Mouse (Mus musculus): ENCODE data around the gene Mid2. TPM values are rescaled to one million over a fixed set of nuclear protein-coding genes. Genes with fewer than 3 reads are reported as not detected.
A peak's percentile ranks its signal among the peaks of the same experiment; 100 is the strongest.
"Not testable (repeated sequence)": the region's sequence is repeated elsewhere in the genome, so short reads cannot be mapped to it uniquely, and the experiment has no call there.

Mid2 gene
- 3.0 and 3.2 TPM in 2 replicates for polyA plus RNA-seq (2015; fragmentation: Nextera tagmentation; extraction: Ambion mirVana)

GRCm38 (mm10) chrX:140664479-140665241 is at the start of gene Mid2:
Gene Mid2, plus strand, starts transcription at chrX:140664599.
- Histone ChIP-seq H3K4me2 (replicated peaks) (peak within 1 kb of the TSS; percentile 77), H3K4me3 (peak within 1 kb of the TSS; percentile 56), H3K9me3 (no peaks in the 10 kb centered on the region), H3K27ac (no peak within 1 kb of the TSS), H3K27me3 (peaks cover 79% of the 10 kb centered on the region), H3K4me1 (no peaks in the 10 kb centered on the region), H3K36me3 (no peaks in the 10 kb centered on the region), H3K9ac (peak within 1 kb of the TSS; percentile 72)
- peak; percentile 71 for ATAC-seq (ENCODE audit: low FRiP score, low read depth)
- WGBS: 17% methylated on average over 55 of the region's 68 CpGs

- H3K27me3 ChIP-seq: peaks cover 21% of the 10 kb centered on the region
Measured at GRCm38 (mm10) chrX:140624875-140625594, 39.4 kb upstream of the Mid2 start.

GRCm38 (mm10) chrX:140638028-140638427 is 26.4 kb upstream of the Mid2 start:
- no peak overlapping the region for H3K4me3 ChIP-seq
- no peak overlapping the region for H3K27ac ChIP-seq
- H3K4me1 ChIP-seq: no peaks in the 10 kb centered on the region
- no peak for ATAC-seq (ENCODE audit: low FRiP score, low read depth)
- peaks cover 6% of the 10 kb centered on the region; the same call in 1 of the 2 replicates for H3K27me3 ChIP-seq
- H3K9me3 ChIP-seq: no peaks in the 10 kb centered on the region
- H3K36me3 ChIP-seq: no peaks in the 10 kb centered on the region
- H3K9ac ChIP-seq: no peak overlapping the region
- WGBS: 68% methylated on average over 5 of the region's 5 CpGs
- no peak overlapping the region for H3K4me2 ChIP-seq (replicated peaks)

More at GRCm38 (mm10) chrX:140624875-140625594, 39.4 kb upstream of the Mid2 start:
- no peak overlapping the region for H3K4me3 ChIP-seq
- no peak for ATAC-seq (ENCODE audit: low FRiP score, low read depth)
- no peaks in the 10 kb centered on the region for H3K36me3 ChIP-seq
- no peaks in the 10 kb centered on the region for H3K4me1 ChIP-seq
- WGBS: 54% methylated on average over 12 of the region's 12 CpGs
- no peaks in the 10 kb centered on the region for H3K9me3 ChIP-seq
- no peak overlapping the region for H3K4me2 ChIP-seq (replicated peaks)
- H3K9ac ChIP-seq: no peak overlapping the region
- H3K27ac ChIP-seq: no peak overlapping the region

- WGBS: 69% methylated on average over 2 of the region's 2 CpGs
Measured at GRCm38 (mm10) chrX:140639592-140639991, 24.8 kb upstream of the Mid2 start.

GRCm38 (mm10) chrX:140660731-140661130 is 3.7 kb upstream of the Mid2 start:
- Histone ChIP-seq H3K9me3 (no peaks in the 10 kb centered on the region), H3K4me1 (no peaks in the 10 kb centered on the region), H3K27me3 (peaks cover 60% of the 10 kb centered on the region), H3K9ac (no peak overlapping the region), H3K36me3 (no peaks in the 10 kb centered on the region), H3K4me3 (no peak overlapping the region), H3K4me2 (replicated peaks) (no peak overlapping the region), H3K27ac (no peak overlapping the region)
- no peak for ATAC-seq (ENCODE audit: low FRiP score, low read depth)
- 24% methylated on average over 1 of the region's 1 CpGs for WGBS

More at GRCm38 (mm10) chrX:140639592-140639991, 24.8 kb upstream of the Mid2 start:
- Histone ChIP-seq H3K4me3 (no peak overlapping the region), H3K9me3 (no peaks in the 10 kb centered on the region), H3K27me3 (peaks cover 11% of the 10 kb centered on the region; the same call in 1 of the 2 replicates), H3K36me3 (no peaks in the 10 kb centered on the region), H3K27ac (no peak overlapping the region), H3K4me2 (replicated peaks) (no peak overlapping the region), H3K9ac (no peak overlapping the region), H3K4me1 (no peaks in the 10 kb centered on the region)
- ATAC-seq (ENCODE audit: low FRiP score, low read depth): no peak

- WGBS: 78% methylated on average over 2 of the region's 2 CpGs
- no peak overlapping the region for H3K4me3 ChIP-seq
- H3K9me3 ChIP-seq: no peaks in the 10 kb centered on the region
- H3K4me1 ChIP-seq: no peaks in the 10 kb centered on the region
- ATAC-seq (ENCODE audit: low FRiP score, low read depth): no peak
- no peak overlapping the region for H3K27ac ChIP-seq
- H3K27me3 ChIP-seq: peaks cover 82% of the 10 kb centered on the region
- no peaks in the 10 kb centered on the region for H3K36me3 ChIP-seq
- H3K9ac ChIP-seq: no peak overlapping the region
- no peak overlapping the region for H3K4me2 ChIP-seq (replicated peaks)
Measured at GRCm38 (mm10) chrX:140663516-140663915, 883 bp upstream of the Mid2 start.

- 25% methylated on average over 36 of the region's 47 CpGs for WGBS
- peaks cover 75% of the 10 kb centered on the region for H3K27me3 ChIP-seq
- no peaks in the 10 kb centered on the region for H3K4me1 ChIP-seq
- peak overlapping the region; percentile 77 for H3K4me2 ChIP-seq (replicated peaks)
- no peak overlapping the region for H3K27ac ChIP-seq
- H3K9ac ChIP-seq: peak overlapping the region; percentile 72
- H3K4me3 ChIP-seq: peak overlapping the region; percentile 56
- H3K36me3 ChIP-seq: no peaks in the 10 kb centered on the region
- peak; percentile 36; the same call in 1 of the 2 replicates for ATAC-seq (ENCODE audit: low FRiP score, low read depth)
- H3K9me3 ChIP-seq: no peaks in the 10 kb centered on the region
Measured at GRCm38 (mm10) chrX:140665242-140665810, 927 bp downstream of the Mid2 start.

GRCm38 (mm10) chrX:140675444-140675843 is 11.0 kb downstream of the Mid2 start:
- Histone ChIP-seq H3K9ac (no peak overlapping the region), H3K4me3 (no peak overlapping the region), H3K4me1 (no peaks in the 10 kb centered on the region), H3K36me3 (no peaks in the 10 kb centered on the region), H3K27ac (no peak overlapping the region), H3K27me3 (peaks cover 30% of the 10 kb centered on the region), H3K4me2 (replicated peaks) (no peak overlapping the region), H3K9me3 (no peaks in the 10 kb centered on the region)
- ATAC-seq (ENCODE audit: low FRiP score, low read depth): no peak
- 76% methylated on average over 5 of the region's 5 CpGs for WGBS

GRCm38 (mm10) chrX:140688335-140688734 is 23.9 kb downstream of the Mid2 start:
- 85% methylated on average over 2 of the region's 2 CpGs for WGBS
- no peak for ATAC-seq (ENCODE audit: low FRiP score, low read depth)
- Histone ChIP-seq H3K9ac (no peak overlapping the region), H3K9me3 (no peaks in the 10 kb centered on the region), H3K36me3 (no peaks in the 10 kb centered on the region), H3K4me1 (no peaks in the 10 kb centered on the region), H3K27ac (no peak overlapping the region), H3K4me2 (replicated peaks) (no peak overlapping the region), H3K27me3 (peaks cover 45% of the 10 kb centered on the region), H3K4me3 (no peak overlapping the region)

GRCm38 (mm10) chrX:140697872-140698463 is 33.6 kb downstream of the Mid2 start:
- H3K4me3 ChIP-seq; H3K27ac ChIP-seq; H3K4me2 ChIP-seq (replicated peaks); ATAC-seq (ENCODE audit: low FRiP score, low read depth); H3K9ac ChIP-seq; H3K36me3 ChIP-seq; H3K4me1 ChIP-seq; H3K9me3 ChIP-seq: not testable (repeated sequence)
- H3K27me3 ChIP-seq: peaks cover 18% of the 10 kb centered on the region; the same call in 1 of the 2 replicates
- 57% methylated on average over 7 of the region's 7 CpGs for WGBS

GRCm38 (mm10) chrX:140703224-140703623 is 38.8 kb downstream of the Mid2 start:
- ATAC-seq (ENCODE audit: low FRiP score, low read depth): no peak
- Histone ChIP-seq H3K27me3 (peaks cover 15% of the 10 kb centered on the region; the same call in 1 of the 2 replicates), H3K9ac (no peak overlapping the region), H3K36me3 (no peaks in the 10 kb centered on the region), H3K4me1 (no peaks in the 10 kb centered on the region), H3K4me2 (replicated peaks) (no peak overlapping the region), H3K9me3 (no peaks in the 10 kb centered on the region), H3K4me3 (no peak overlapping the region), H3K27ac (no peak overlapping the region)
- 92% methylated on average over 1 of the region's 1 CpGs for WGBS

GRCm38 (mm10) chrX:140706077-140706476 is 41.7 kb downstream of the Mid2 start:
- Histone ChIP-seq H3K27me3 (peaks cover 11% of the 10 kb centered on the region; the same call in 1 of the 2 replicates), H3K9ac (no peak overlapping the region), H3K4me3 (no peak overlapping the region), H3K36me3 (no peaks in the 10 kb centered on the region), H3K27ac (no peak overlapping the region), H3K4me1 (no peaks in the 10 kb centered on the region), H3K9me3 (no peaks in the 10 kb centered on the region), H3K4me2 (replicated peaks) (no peak overlapping the region)
- ATAC-seq (ENCODE audit: low FRiP score, low read depth): no peak
- 86% methylated on average over 4 of the region's 4 CpGs for WGBS

All from limb, embryonic 13.5 days (tissue).